Mouse (Mus musculus) olfactory bulb, adult 2 months (tissue): ENCODE measurements around the gene Erich6. TPM values are rescaled to one million over a fixed set of nuclear protein-coding genes. Genes with fewer than 3 reads are reported as not detected.
"Not testable (repeated sequence)": the region's sequence is repeated elsewhere in the genome, so short reads cannot be mapped to it uniquely, and the experiment has no call there.

Experiments
- H3K27ac ChIP-seq: fragments of 200-500 bp; 2 replicates; pipeline ENCODE4 v1.5.1; 2012; ENCODE audit warnings: low read depth, low read length; ENCODE audit not compliant: insufficient read depth
- H3K4me1 ChIP-seq: fragments of 200-500 bp; 2 replicates; pipeline ENCODE4 v1.6.1; 2012; ENCODE audit warnings: low read length; ENCODE audit not compliant: control insufficient read depth, insufficient read depth
- H3K4me3 ChIP-seq: fragments of 200-500 bp; 2 replicates; pipeline ENCODE4 v1.5.1; 2012; ENCODE audit warnings: mild to moderate bottlenecking, low read depth, low read length, moderate library complexity; ENCODE audit not compliant: insufficient read depth
- CTCF ChIP-seq: fragments of 200-500 bp; IDR thresholded peaks from 2 replicates; pipeline ENCODE4 v1.5.1; 2012; ENCODE audit warnings: low read depth, mild to moderate bottlenecking, low read length, moderate library complexity; ENCODE audit not compliant: insufficient read depth
- POLR2A ChIP-seq: fragments of 200-500 bp; IDR thresholded peaks from 2 replicates; pipeline ENCODE4 v1.6.1; 2012; ENCODE audit warnings: mild to moderate bottlenecking, low read depth, low read length, moderate library complexity; ENCODE audit not compliant: insufficient read depth
- WGBS: fragments of 180-500 bp; shearing (Covaris S2); methylation state at CpG from one replicate; pipeline ENCODE4 v1.1.7; 2018; 5-methylcytosine and 5-hydroxymethylcytosine counted together
- polyA plus RNA-seq: library from polyadenylated mRNA; stranded (reverse); fragments of >200 nt; gene quantifications from 2 replicates; pipeline ENCODE4 v1.2.4, GENCODE M21; 2012; ENCODE audit warnings: low replicate concordance; ENCODE audit not compliant: missing spikeins, insufficient read depth, insufficient read length

Gene Erich6
- polyA plus RNA-seq, 1 experiment = not detected

DNA sequence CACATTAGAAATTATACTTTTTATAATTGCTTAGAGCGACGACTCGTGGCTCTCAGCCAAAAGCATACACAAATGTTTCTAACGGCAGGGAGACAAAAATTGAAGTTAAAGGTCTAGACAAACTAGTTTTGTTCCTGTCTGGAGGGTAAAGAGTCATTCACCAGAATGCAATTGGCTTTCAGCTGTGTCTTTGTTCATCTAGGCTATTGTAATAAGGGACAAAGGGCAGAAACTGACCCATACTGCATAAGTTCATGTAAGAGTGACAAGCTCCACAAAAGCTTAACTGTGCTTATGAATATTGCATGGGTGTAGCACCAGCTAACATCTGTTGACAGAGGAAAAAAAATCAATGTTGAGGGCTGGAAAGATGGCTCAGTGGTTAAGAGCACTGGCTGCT, 28.5 kb downstream of the Erich6 start:
- 56% methylated on average over 4 of the region's 4 CpGs for WGBS
- H3K4me1 ChIP-seq = no peaks in the 10 kb centered on the region
- no peak overlapping the region for H3K4me3 ChIP-seq
- TF ChIP-seq CTCF (no peak), POLR2A (no peak)
- no peak overlapping the region for H3K27ac ChIP-seq

DNA sequence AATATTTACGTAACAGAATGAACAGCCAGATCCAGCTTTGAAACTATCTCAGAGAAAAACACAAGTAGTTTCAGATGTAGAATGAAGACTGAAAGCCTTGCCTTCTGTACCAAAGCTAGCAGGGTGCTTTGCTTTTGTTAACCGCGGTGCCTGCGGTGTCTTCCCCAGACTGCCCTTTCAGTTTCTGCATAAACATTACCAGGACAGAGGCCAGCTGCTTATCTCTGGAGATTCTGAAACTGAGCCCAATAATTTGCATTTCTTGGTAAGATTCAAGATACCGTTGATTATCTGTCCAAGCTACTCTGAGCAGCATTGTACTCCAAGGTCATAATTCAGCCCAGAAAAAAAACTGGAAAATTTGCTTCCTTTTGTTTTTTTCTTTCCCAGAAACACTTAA, 43.4 kb downstream of the Erich6 start:
- TF ChIP-seq POLR2A (no peak), CTCF (no peak)
- WGBS = 42% methylated on average over 5 of the region's 5 CpGs
- Histone ChIP-seq H3K27ac (no peak overlapping the region), H3K4me3 (no peak overlapping the region), H3K4me1 (no peaks in the 10 kb centered on the region)

DNA sequence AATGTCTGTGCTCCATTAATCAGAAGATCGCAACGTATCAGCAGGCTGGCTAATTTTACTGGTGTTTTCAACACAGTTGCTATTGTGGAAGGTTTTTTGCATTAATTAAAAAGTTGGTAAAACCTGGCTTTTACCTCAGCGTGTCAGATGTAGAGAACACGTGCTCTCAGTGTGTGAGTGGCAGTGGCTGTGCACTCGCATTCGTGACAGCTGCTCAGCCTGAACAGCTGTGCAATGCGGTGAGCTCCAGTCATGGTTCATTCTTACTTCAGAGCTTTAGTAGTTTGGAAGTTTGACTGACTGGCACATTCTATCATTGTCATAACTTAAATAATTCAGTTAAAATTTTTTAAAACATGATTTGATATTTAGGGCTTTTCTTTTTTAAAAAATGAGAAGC, 44.3 kb downstream of the Erich6 start:
- not testable (repeated sequence) for H3K4me1 ChIP-seq, H3K4me3 ChIP-seq, H3K27ac ChIP-seq
- 90% methylated on average over 7 of the region's 7 CpGs for WGBS

DNA sequence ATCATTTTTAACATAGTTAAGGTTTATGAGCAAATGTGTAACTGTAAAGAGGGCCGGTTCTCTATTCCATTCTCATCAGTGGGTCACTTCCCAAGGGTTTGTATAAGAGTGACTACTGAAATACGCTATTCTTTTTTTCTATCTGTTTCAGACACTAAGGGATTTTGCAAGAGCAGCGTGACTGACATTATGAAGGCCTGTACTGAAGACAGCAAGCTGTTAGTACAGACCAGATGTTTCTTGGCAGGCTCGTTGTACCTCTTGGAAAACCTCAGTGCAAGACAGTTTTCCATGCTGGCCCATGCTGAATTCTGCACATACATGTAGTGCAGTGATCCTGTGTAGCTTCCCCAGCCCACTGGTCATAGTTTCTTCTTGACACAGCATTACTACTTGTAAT, 46.5 kb downstream of the Erich6 start:
- H3K27ac ChIP-seq, H3K4me1 ChIP-seq, H3K4me3 ChIP-seq: not testable (repeated sequence)
- 88% methylated on average over 4 of the region's 4 CpGs for WGBS

DNA sequence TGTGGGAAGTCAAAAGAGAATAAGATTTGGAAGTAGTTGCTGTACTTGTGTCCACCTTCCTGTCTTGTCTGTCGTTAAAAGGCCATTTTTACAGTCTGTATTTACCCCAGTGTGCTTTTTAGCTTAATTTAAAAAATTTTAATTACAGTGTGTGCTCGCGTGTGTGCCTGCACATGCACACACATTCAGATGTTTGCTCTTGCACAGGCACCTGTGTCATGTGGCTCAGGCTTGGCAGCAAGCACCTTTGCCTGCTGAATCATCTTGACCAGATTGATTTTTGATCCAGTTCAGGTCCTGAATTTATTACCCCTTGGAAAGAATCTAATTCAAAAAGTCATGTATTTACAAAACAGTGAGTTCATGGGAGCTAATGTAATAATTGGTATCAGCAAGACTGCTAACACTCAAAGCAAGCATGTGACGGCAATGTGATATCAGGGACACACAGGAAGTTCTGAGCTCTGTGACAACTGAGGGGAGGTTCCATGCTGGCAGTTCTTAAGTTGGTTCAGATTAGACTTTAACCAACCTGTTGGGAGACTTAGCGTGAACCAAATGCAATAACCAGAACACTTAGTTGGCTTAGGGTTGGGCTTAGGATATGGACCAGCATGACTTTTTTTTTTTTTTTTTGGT, 54.1 kb downstream of the Erich6 start:
- Histone ChIP-seq H3K4me1 (peaks cover 6% of the 10 kb centered on the region; the same call in 1 of the 2 replicates), H3K27ac (no peak overlapping the region), H3K4me3 (no peak overlapping the region)
- no peak for TF ChIP-seq CTCF
- TF ChIP-seq POLR2A = no peak
- WGBS = 59% methylated on average over 5 of the region's 5 CpGs

DNA sequence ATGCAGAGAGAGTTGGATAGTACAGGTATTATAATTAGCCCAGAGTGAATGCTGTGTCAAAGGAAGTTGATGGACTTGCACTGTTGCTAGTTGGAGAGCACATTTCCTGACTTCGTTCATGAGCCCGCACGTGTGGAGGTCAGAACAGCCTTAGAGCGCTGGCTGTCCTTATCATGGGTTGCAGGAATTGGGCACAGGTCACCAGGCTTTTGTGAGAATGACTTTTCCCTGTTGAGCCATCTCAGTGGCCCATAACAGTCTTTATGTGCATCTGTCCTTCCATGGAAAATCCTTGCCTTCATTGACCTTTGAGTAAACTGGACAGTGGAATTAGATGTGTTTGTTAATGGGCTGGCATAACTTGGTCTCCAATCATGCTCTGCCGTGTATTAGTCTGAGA, 54.7 kb downstream of the Erich6 start:
- TF ChIP-seq CTCF (no peak), POLR2A (no peak)
- H3K4me3 ChIP-seq = no peak overlapping the region
- H3K27ac ChIP-seq = no peak overlapping the region
- 76% methylated on average over 5 of the region's 5 CpGs for WGBS
- peaks cover 6% of the 10 kb centered on the region; the same call in 1 of the 2 replicates for H3K4me1 ChIP-seq

DNA sequence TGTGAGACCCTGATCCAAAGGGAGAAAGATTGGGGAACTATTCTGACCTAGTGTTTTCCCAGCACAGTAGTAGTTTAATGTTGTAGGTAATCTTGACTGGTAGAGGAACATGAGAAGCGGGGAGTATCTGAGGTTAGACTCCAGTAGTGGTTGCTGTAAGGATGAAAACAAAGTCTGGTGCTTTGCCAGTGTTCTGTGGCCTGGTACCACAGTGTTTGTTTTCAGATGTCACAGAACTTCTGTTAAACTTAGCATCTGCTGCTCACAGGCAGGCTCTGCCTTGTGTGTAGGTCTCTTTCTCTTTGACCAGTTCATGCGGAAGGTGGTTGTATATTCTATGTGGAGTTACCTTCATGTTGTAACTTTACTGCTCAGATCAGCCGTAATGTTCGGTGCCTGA, 55.5 kb downstream of the Erich6 start:
- peaks cover 6% of the 10 kb centered on the region; the same call in 1 of the 2 replicates for H3K4me1 ChIP-seq
- TF ChIP-seq POLR2A (no peak), CTCF (no peak)
- 86% methylated on average over 4 of the region's 4 CpGs for WGBS

DNA sequence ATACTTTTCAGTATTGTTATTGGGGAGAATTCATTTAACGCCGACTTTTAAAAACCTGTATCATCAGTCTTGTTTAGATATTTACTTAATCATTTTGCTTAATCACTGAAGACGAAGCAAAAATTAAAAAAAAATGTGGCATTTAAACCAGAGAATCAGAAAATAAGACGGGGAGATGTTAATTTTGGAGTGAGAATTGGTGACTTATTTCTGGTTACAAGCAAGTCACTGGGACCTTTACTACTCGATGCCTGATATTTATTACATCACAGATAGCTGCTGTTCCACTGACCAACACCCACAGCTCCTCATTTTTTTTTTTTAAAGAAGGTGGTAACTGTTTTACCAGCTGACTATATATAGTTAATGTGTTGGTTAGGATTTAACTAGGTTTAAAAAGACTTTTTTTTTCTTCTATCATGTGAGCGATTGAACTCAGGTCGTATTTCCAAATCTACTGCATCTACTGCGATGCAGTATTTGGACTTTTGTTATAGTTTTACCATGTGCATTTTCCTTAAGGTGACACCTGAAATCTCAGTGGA, 59.4 kb downstream of the Erich6 start:
- Histone ChIP-seq H3K4me3 (no peak overlapping the region), H3K4me1 (peaks cover 6% of the 10 kb centered on the region; the same call in 1 of the 2 replicates), H3K27ac (no peak overlapping the region)
- WGBS = under 1% methylated on average over 8 of the region's 8 CpGs
- TF ChIP-seq POLR2A (no peak), CTCF (no peak)

More for the DNA sequence above, 55.5 kb downstream of the Erich6 start:
- Histone ChIP-seq H3K27ac (no peak overlapping the region), H3K4me3 (no peak overlapping the region)

DNA sequence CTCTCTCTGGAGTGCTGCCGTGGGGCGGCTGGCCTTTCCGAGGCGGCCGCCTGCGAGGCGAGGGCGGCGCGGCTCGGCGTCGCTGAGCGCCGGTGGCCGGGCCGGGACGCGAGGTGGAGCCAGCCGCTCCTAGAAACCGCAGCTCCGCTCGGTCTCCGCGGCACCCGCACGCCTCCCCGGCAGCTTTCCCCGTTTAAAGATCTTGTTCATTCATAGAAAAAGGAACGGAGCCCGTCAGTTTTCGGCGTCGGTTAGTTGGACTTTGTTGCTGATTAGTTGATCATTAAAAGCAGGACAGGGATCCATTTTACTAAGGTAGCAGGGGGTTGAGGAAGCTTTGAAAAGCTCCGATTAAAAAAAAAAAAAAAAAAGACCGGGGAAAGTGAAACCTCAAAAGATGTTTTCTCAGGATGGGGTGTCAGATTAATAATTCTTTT, 59.9 kb downstream of the Erich6 start:
- WGBS = under 1% methylated on average over 36 of the region's 36 CpGs
- H3K27ac ChIP-seq = peak overlapping the region; percentile 96
- peak overlapping the region; percentile 93 for H3K4me3 ChIP-seq
- TF ChIP-seq CTCF (no peak), POLR2A (no peak)
- peaks cover 3% of the 10 kb centered on the region; the same call in 1 of the 2 replicates for H3K4me1 ChIP-seq
